Mouse (Mus musculus) heart, embryonic 13.5 days (tissue): ENCODE data around the gene Kdr. TPM values are rescaled to one million over a fixed set of nuclear protein-coding genes. Genes with fewer than 3 reads are reported as not detected.
"Not testable (repeated sequence)": the region's sequence is repeated elsewhere in the genome, so short reads cannot be mapped to it uniquely, and the experiment has no call there.

Experiments used
- ATAC-seq: fragments of 200-750 bp; cut with Nextera tagmentation; 2 replicates; pipeline ENCODE4 v1.8.0; 2017; ENCODE audit warnings: moderate TSS enrichment; ENCODE audit not compliant: insufficient number of reproducible peaks, low FRiP score, low TSS enrichment; ENCODE audit errors: extremely low read depth
- H3K27ac ChIP-seq: fragments of 300-500 bp; sonication (generic); replicated peaks from 2 replicates; pipeline ENCODE4 v1.5.1; 2015; ENCODE audit warnings: moderate library complexity, mild to moderate bottlenecking, inconsistent platforms
- H3K27me3 ChIP-seq: fragments of 300-500 bp; sonication (generic); replicated peaks from 2 replicates; pipeline ENCODE4 v1.6.1; 2015; ENCODE audit warnings: mild to moderate bottlenecking, inconsistent platforms
- H3K36me3 ChIP-seq: fragments of 300-500 bp; sonication (generic); 2 replicates; pipeline ENCODE4 v1.6.1; 2015; ENCODE audit warnings: mild to moderate bottlenecking, inconsistent platforms
- H3K4me1 ChIP-seq: fragments of 300-500 bp; sonication (generic); 2 replicates; pipeline ENCODE4 v1.6.1; 2015; ENCODE audit warnings: inconsistent platforms
- H3K4me2 ChIP-seq: fragments of 300-500 bp; sonication (generic); 2 replicates; pipeline ENCODE4 v1.6.1; 2015; ENCODE audit warnings: inconsistent platforms, mild to moderate bottlenecking, moderate library complexity
- H3K4me3 ChIP-seq: fragments of 300-500 bp; sonication (generic); 2 replicates; pipeline ENCODE4 v1.5.1; 2015; ENCODE audit warnings: moderate library complexity, mild to moderate bottlenecking, inconsistent platforms
- H3K9ac ChIP-seq: fragments of 300-500 bp; sonication (generic); 2 replicates; pipeline ENCODE4 v1.6.1; 2015; ENCODE audit warnings: inconsistent platforms, mild to moderate bottlenecking, moderate library complexity
- H3K9me3 ChIP-seq: fragments of 300-500 bp; sonication (generic); 2 replicates; pipeline ENCODE4 v1.6.1; 2016; ENCODE audit warnings: inconsistent platforms
- WGBS: fragments of 180-500 bp; shearing (Covaris S2); methylation state at CpG from one replicate; pipeline ENCODE4 v1.1.7; 2015; ENCODE audit warnings: mixed read lengths; 5-methylcytosine and 5-hydroxymethylcytosine counted together
- polyA plus RNA-seq: library from polyadenylated mRNA; unstranded; fragments of >200 nt; fragmentation: Nextera tagmentation; extraction: Ambion mirVana; gene quantifications from 2 replicates; pipeline ENCODE4 v1.2.1, GENCODE M21; 2015

Kdr gene
- polyA plus RNA-seq, 1 experiment from 2014 or later, result 35.0 TPM

GRCm38 (mm10) chr5:75936223-75936622, 42.0 kb downstream of the Kdr start:
- Histone ChIP-seq H3K4me2 (no peak overlapping the region), H3K4me3 (no peak overlapping the region), H3K27me3 (no peaks in the 10 kb centered on the region), H3K9me3 (no peaks in the 10 kb centered on the region), H3K36me3 (peaks cover 13% of the 10 kb centered on the region), H3K9ac (no peak overlapping the region), H3K27ac (no peak overlapping the region), H3K4me1 (peaks cover 74% of the 10 kb centered on the region)
- WGBS, result 72% methylated on average over 6 of the region's 6 CpGs
- ATAC-seq, result no peak

- no peaks in the 10 kb centered on the region for H3K27me3 ChIP-seq
- 77% methylated on average over 8 of the region's 8 CpGs for WGBS
- H3K4me2 ChIP-seq, result no peak overlapping the region
- H3K4me1 ChIP-seq, result peaks cover 71% of the 10 kb centered on the region
- H3K27ac ChIP-seq, result no peak overlapping the region
- no peaks in the 10 kb centered on the region for H3K9me3 ChIP-seq
- H3K4me3 ChIP-seq, result no peak overlapping the region
- H3K9ac ChIP-seq, result no peak overlapping the region
- H3K36me3 ChIP-seq, result peaks cover 8% of the 10 kb centered on the region; the same call in 1 of the 2 replicates
- ATAC-seq, result no peak
Observed at GRCm38 (mm10) chr5:75935225-75935624, 43.0 kb downstream of the Kdr start.

GRCm38 (mm10) chr5:75934201-75934600, 44.1 kb downstream of the Kdr start:
- H3K4me1 ChIP-seq, result peaks cover 68% of the 10 kb centered on the region
- no peak for ATAC-seq

GRCm38 (mm10) chr5:75933521-75934044, 44.7 kb downstream of the Kdr start:
- peak overlapping the region; percentile 29 for H3K4me2 ChIP-seq
- H3K27ac ChIP-seq, result peak overlapping the region; percentile 49
- peaks cover 62% of the 10 kb centered on the region for H3K4me1 ChIP-seq
- H3K27me3 ChIP-seq, result no peaks in the 10 kb centered on the region
- H3K9me3 ChIP-seq, result no peaks in the 10 kb centered on the region
- H3K36me3 ChIP-seq, result peaks cover 8% of the 10 kb centered on the region; the same call in 1 of the 2 replicates
- H3K9ac ChIP-seq, result no peak overlapping the region
- WGBS, result 55% methylated on average over 20 of the region's 20 CpGs
- no peak; the same call in 1 of the 2 replicates for ATAC-seq
- peak overlapping the region; percentile 8; the same call in 1 of the 2 replicates for H3K4me3 ChIP-seq

More at GRCm38 (mm10) chr5:75934201-75934600, 44.1 kb downstream of the Kdr start:
- H3K4me2 ChIP-seq, result peak overlapping the region; percentile 29; the same call in 1 of the 2 replicates
- peak overlapping the region; percentile 49 for H3K27ac ChIP-seq
- H3K36me3 ChIP-seq, result peaks cover 8% of the 10 kb centered on the region; the same call in 1 of the 2 replicates
- H3K9me3 ChIP-seq, result no peaks in the 10 kb centered on the region
- WGBS, result 72% methylated on average over 10 of the region's 10 CpGs
- H3K27me3 ChIP-seq, result no peaks in the 10 kb centered on the region
- no peak overlapping the region for H3K9ac ChIP-seq
- no peak overlapping the region for H3K4me3 ChIP-seq

GRCm38 (mm10) chr5:75931458-75931857, 46.8 kb downstream of the Kdr start:
- ATAC-seq, H3K36me3 ChIP-seq, H3K9ac ChIP-seq, H3K9me3 ChIP-seq, H3K27ac ChIP-seq, H3K4me3 ChIP-seq, H3K4me2 ChIP-seq, H3K27me3 ChIP-seq: not testable (repeated sequence)
- 74% methylated on average over 4 of the region's 4 CpGs for WGBS
- peaks cover 41% of the 10 kb centered on the region for H3K4me1 ChIP-seq

- Histone ChIP-seq H3K9me3 (no peaks in the 10 kb centered on the region), H3K4me3 (no peak overlapping the region), H3K27me3 (no peaks in the 10 kb centered on the region), H3K27ac (no peak overlapping the region), H3K4me2 (no peak overlapping the region), H3K9ac (no peak overlapping the region), H3K36me3 (no peaks in the 10 kb centered on the region), H3K4me1 (peaks cover 38% of the 10 kb centered on the region)
- WGBS, result 37% methylated on average over 7 of the region's 7 CpGs
- ATAC-seq, result no peak
Observed at GRCm38 (mm10) chr5:75929960-75930359, 48.3 kb downstream of the Kdr start.

- Histone ChIP-seq H3K4me1 (peaks cover 26% of the 10 kb centered on the region), H3K9me3 (no peaks in the 10 kb centered on the region), H3K9ac (no peak overlapping the region), H3K36me3 (no peaks in the 10 kb centered on the region), H3K4me3 (no peak overlapping the region), H3K27ac (peak overlapping the region; percentile 65), H3K27me3 (no peaks in the 10 kb centered on the region), H3K4me2 (no peak overlapping the region)
- no peak for ATAC-seq
- 54% methylated on average over 6 of the region's 6 CpGs for WGBS
Observed at GRCm38 (mm10) chr5:75922677-75923076, 55.6 kb downstream of the Kdr start.

- ATAC-seq, result no peak
- H3K27ac ChIP-seq, result peak overlapping the region; percentile 65
- 44% methylated on average over 12 of the region's 12 CpGs for WGBS
Observed at GRCm38 (mm10) chr5:75921730-75922387, 56.4 kb downstream of the Kdr start.

GRCm38 (mm10) chr5:75919601-75920000, 58.7 kb downstream of the Kdr start:
- Histone ChIP-seq H3K27me3 (no peaks in the 10 kb centered on the region), H3K4me2 (no peak overlapping the region), H3K27ac (no peak overlapping the region), H3K9me3 (no peaks in the 10 kb centered on the region), H3K9ac (no peak overlapping the region), H3K36me3 (no peaks in the 10 kb centered on the region), H3K4me1 (peaks cover 26% of the 10 kb centered on the region), H3K4me3 (no peak overlapping the region)
- 54% methylated on average over 7 of the region's 7 CpGs for WGBS
- ATAC-seq, result no peak

More at GRCm38 (mm10) chr5:75921730-75922387, 56.4 kb downstream of the Kdr start:
- no peaks in the 10 kb centered on the region for H3K36me3 ChIP-seq
- peaks cover 26% of the 10 kb centered on the region for H3K4me1 ChIP-seq
- H3K9me3 ChIP-seq, result no peaks in the 10 kb centered on the region
- H3K4me3 ChIP-seq, result no peak overlapping the region
- no peak overlapping the region for H3K4me2 ChIP-seq
- H3K27me3 ChIP-seq, result no peaks in the 10 kb centered on the region
- no peak overlapping the region for H3K9ac ChIP-seq

GRCm38 (mm10) chr5:75918139-75918538, 60.1 kb downstream of the Kdr start:
- Histone ChIP-seq H3K36me3 (no peaks in the 10 kb centered on the region), H3K4me2 (no peak overlapping the region), H3K4me3 (no peak overlapping the region), H3K27ac (no peak overlapping the region), H3K27me3 (no peaks in the 10 kb centered on the region), H3K4me1 (peaks cover 22% of the 10 kb centered on the region), H3K9me3 (no peaks in the 10 kb centered on the region), H3K9ac (no peak overlapping the region)
- 73% methylated on average over 7 of the region's 7 CpGs for WGBS
- ATAC-seq, result no peak

- Histone ChIP-seq H3K4me2 (no peak overlapping the region), H3K36me3 (no peaks in the 10 kb centered on the region), H3K27ac (no peak overlapping the region), H3K4me1 (peaks cover 13% of the 10 kb centered on the region), H3K9ac (no peak overlapping the region), H3K4me3 (no peak overlapping the region), H3K9me3 (no peaks in the 10 kb centered on the region), H3K27me3 (no peaks in the 10 kb centered on the region)
- 66% methylated on average over 4 of the region's 4 CpGs for WGBS
- ATAC-seq, result no peak
Observed at GRCm38 (mm10) chr5:75917231-75917630, 61.0 kb downstream of the Kdr start.

GRCm38 (mm10) chr5:75906102-75906501, 72.2 kb downstream of the Kdr start:
- Histone ChIP-seq H3K27me3 (no peaks in the 10 kb centered on the region), H3K36me3 (no peaks in the 10 kb centered on the region), H3K27ac (no peak overlapping the region), H3K4me1 (peaks cover 1% of the 10 kb centered on the region; the same call in 1 of the 2 replicates), H3K4me2 (no peak overlapping the region), H3K9ac (no peak overlapping the region), H3K4me3 (no peak overlapping the region), H3K9me3 (no peaks in the 10 kb centered on the region)
- no peak for ATAC-seq
- WGBS, result 41% methylated on average over 4 of the region's 4 CpGs
